Mouse (Mus musculus) C2C12 (cell line): Measurements from ENCODE around the gene Arpc5l.

ENCODE experiments used
- CTCF ChIP-seq: IDR thresholded peaks from one replicate; pipeline ENCODE4 v1.5.1; 2011; ENCODE audit not compliant: control insufficient read depth, insufficient read depth, insufficient read length
- MAX ChIP-seq: IDR thresholded peaks from one replicate; pipeline ENCODE4 v1.6.1; 2011; ENCODE audit warnings: mild to moderate bottlenecking, control low read depth
- MYOD1 ChIP-seq: IDR thresholded peaks from one replicate; pipeline ENCODE4 v1.6.1; 2011; ENCODE audit warnings: low read depth; ENCODE audit not compliant: control insufficient read depth, insufficient read length
- MYOG ChIP-seq: IDR thresholded peaks from one replicate; pipeline ENCODE4 v1.6.1; 2011; ENCODE audit not compliant: control insufficient read depth, insufficient read length; ENCODE audit errors: extremely low read depth
- USF1 ChIP-seq: IDR thresholded peaks from one replicate; pipeline ENCODE4 v1.6.1; 2011; ENCODE audit warnings: low read depth, mild to moderate bottlenecking, control low read depth, moderate library complexity

GRCm38 (mm10) chr2:38987371-38987770 is 17.8 kb upstream of the Arpc5l start:
- TF ChIP-seq USF1, result no peak
- no peak for TF ChIP-seq CTCF
- TF ChIP-seq MAX, result peak; percentile 25
- TF ChIP-seq MYOD1, result no peak
- TF ChIP-seq MYOG, result no peak
